Mouse (Mus musculus) liver, embryonic 14.5 days (tissue): Measurements from ENCODE around the gene Aanat.

Source experiments
- CTCF ChIP-seq: IDR thresholded peaks from 2 replicates; pipeline ENCODE4 v1.5.1; 2016; ENCODE audit warnings: antibody characterized with exemption, low read depth, control low read depth
- EP300 ChIP-seq: IDR thresholded peaks from 2 replicates; pipeline ENCODE4 v1.6.1; 2016; ENCODE audit warnings: antibody characterized with exemption, low read depth

- peak; percentile 70 for TF ChIP-seq CTCF
- TF ChIP-seq EP300: no peak
Observed at GRCm38 (mm10) chr11:116627072-116628020, 41.1 kb downstream of the Aanat start.
